Mouse (Mus musculus) thymus, postnatal 14 days (tissue): Measurements from ENCODE around the gene Zfp2.

Source experiments
- DNase-seq: peaks from one replicate; pipeline ENCODE4 v3.0.0; 2021

Zfp2 gene

GRCm38 (mm10) chr11:50850989-50851601, 64.9 kb downstream of the Zfp2 start:
- DNase-seq = peak; percentile 46

- peak; percentile 70 for DNase-seq
Observed at GRCm38 (mm10) chr11:50850177-50850735, 65.7 kb downstream of the Zfp2 start, which contains the start of gene Grm6. Grm6 (plus strand) TSS chr11:50850685.

GRCm38 (mm10) chr11:50849310-50849709, 66.7 kb downstream of the Zfp2 start:
- peak; percentile 36 for DNase-seq
